Mouse (Mus musculus): Measurements from ENCODE around the gene Tdp2.

Gene Tdp2

DNA sequence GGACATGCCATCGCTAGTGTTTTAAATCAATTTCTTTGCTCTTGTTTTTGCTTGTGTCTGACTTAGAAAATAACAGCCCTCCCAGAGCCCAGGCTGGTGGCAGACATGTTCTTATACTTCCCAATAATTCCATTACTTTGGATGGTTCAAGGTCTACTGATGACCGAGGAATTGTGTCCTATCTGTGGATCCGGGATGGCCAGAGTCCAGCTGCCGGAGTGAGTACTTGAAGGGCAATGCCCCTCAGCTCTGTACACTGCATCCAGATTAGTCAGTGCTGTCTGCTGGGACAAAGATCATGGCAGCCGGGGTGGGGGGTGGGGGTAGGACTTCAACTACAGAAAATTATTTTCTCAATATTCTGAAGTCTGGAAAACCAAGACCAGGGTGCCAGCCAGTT, 49.2 kb downstream of the Tdp2 start:
- DNase-seq: peak; percentile 79 to 91

DNA sequence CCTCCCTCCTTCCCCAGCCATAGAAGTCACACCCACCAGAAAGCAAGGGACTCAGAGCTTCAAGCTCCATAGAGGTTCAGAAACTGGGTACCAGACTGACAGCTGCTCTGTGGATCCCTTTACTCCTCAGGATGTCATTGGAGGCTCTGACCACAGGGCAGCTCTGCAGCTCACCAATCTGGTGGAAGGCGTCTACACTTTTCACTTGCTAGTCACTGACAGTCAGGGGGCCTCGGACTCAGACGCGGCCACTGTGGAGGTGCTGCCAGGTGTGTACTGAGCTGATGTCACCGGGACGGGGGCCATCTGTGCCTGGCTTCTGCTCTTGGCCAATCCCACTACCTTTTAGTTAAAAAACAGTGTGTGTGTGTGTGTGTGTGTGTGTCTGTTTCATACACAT, 50.9 kb downstream of the Tdp2 start:
- peak; percentile 57 to 70 for DNase-seq

DNA sequence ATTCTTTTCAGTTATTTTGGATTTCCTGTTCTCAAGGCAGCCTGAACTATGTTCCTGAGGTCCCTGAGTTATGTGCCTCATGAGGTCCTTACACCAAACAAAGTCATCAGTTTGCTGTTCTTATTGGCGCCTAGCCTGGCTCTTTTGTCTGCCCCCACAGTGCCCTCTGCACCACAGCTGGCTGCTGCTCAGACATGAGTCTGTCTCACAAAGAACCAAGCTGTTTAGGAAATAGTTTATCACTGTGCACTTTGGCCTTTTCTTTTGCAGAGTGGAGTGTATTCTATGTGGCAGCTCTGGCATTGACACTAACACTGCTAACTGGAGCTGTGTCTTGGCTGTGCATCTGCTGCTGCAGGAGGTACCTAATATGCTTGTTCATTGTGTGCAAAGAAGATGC, 58.1 kb downstream of the Tdp2 start:
- peak; percentile 67 to 86 for DNase-seq
